Mouse (Mus musculus): ENCODE results near the gene Gcm1. TPM values are rescaled to one million over a fixed set of nuclear protein-coding genes. Genes with fewer than 3 reads are reported as not detected.
A peak's percentile ranks its signal among the peaks of the same experiment; 100 is the strongest.

Gene Gcm1
- polyA plus RNA-seq, 1 experiment from 2014 or later: not detected

GRCm38 (mm10) chr9:78107582-78107911, 55.8 kb downstream of the Gcm1 start:
- peak overlapping the region; percentile 84 for H3K4me2 ChIP-seq (ENCODE audit: low read depth, low read length)
- no peak for ATAC-seq
- H3K4me1 ChIP-seq (ENCODE audit: insufficient read depth): peaks cover 40% of the 10 kb centered on the region
- H3K36me3 ChIP-seq (replicated peaks; ENCODE audit: insufficient read depth, low read length): peaks cover 15% of the 10 kb centered on the region
- WGBS (ENCODE audit: insufficient replicate concordance): 12% methylated on average over 6 of the region's 6 CpGs
- no peaks in the 10 kb centered on the region for H3K27me3 ChIP-seq (ENCODE audit: insufficient read depth, low read length)
- H3K9me3 ChIP-seq (ENCODE audit: low read length): no peaks in the 10 kb centered on the region
- TF ChIP-seq EP300 (IDR thresholded peaks at IDR 0.05; ENCODE audit: low read depth) (no peak), CTCF (IDR thresholded peaks at IDR 0.05; ENCODE audit: low read depth) (no peak)
- H3K4me3 ChIP-seq (ENCODE audit: low read depth, low read length): peak overlapping the region; percentile 81
- DNase-seq: no peak
- H3K27ac ChIP-seq (ENCODE audit: low read depth): peak overlapping the region; percentile 98
- peak overlapping the region; percentile 92 for H3K9ac ChIP-seq (replicated peaks)

GRCm38 (mm10) chr9:78107912-78108795, 56.4 kb downstream of the Gcm1 start:
- under 1% methylated on average over 84 of the region's 88 CpGs for WGBS (ENCODE audit: insufficient replicate concordance)
- peak; percentile 73 for ATAC-seq
- no peaks in the 10 kb centered on the region for H3K9me3 ChIP-seq (ENCODE audit: low read length)
- peak overlapping the region; percentile 92 for H3K9ac ChIP-seq (replicated peaks)
- TF ChIP-seq EP300 (IDR thresholded peaks at IDR 0.05; ENCODE audit: low read depth) (no peak), CTCF (IDR thresholded peaks at IDR 0.05; ENCODE audit: low read depth) (0 out of 2 replicates have a peak, but pooled peaks have one; percentile 1)
- H3K4me2 ChIP-seq (ENCODE audit: low read depth, low read length): peak overlapping the region; percentile 84
- H3K27ac ChIP-seq (ENCODE audit: low read depth): peak overlapping the region; percentile 98
- peaks cover 39% of the 10 kb centered on the region for H3K4me1 ChIP-seq (ENCODE audit: insufficient read depth)
- H3K27me3 ChIP-seq (ENCODE audit: insufficient read depth, low read length): no peaks in the 10 kb centered on the region
- H3K36me3 ChIP-seq (replicated peaks; ENCODE audit: insufficient read depth, low read length): peaks cover 8% of the 10 kb centered on the region; the same call in 1 of the 2 replicates
- peak; percentile 90 for DNase-seq
- H3K4me3 ChIP-seq (ENCODE audit: low read depth, low read length): peak overlapping the region; percentile 81

- peak within 1 kb of the TSS; percentile 92 for H3K9ac ChIP-seq (replicated peaks)
- no peak for TF ChIP-seq CTCF (IDR thresholded peaks at IDR 0.05; ENCODE audit: low read depth)
- no peak for TF ChIP-seq EP300 (IDR thresholded peaks at IDR 0.05; ENCODE audit: low read depth)
- peak within 1 kb of the TSS; percentile 98 for H3K27ac ChIP-seq (ENCODE audit: low read depth)
- H3K4me3 ChIP-seq (ENCODE audit: low read depth, low read length): peak within 1 kb of the TSS; percentile 81
- peaks cover 6% of the 10 kb centered on the region; the same call in 1 of the 2 replicates for H3K36me3 ChIP-seq (replicated peaks; ENCODE audit: insufficient read depth, low read length)
- DNase-seq (peak; percentile 89), ATAC-seq (peak; percentile 83)
- H3K27me3 ChIP-seq (ENCODE audit: insufficient read depth, low read length): no peaks in the 10 kb centered on the region
- WGBS (ENCODE audit: insufficient replicate concordance): under 1% methylated on average over 20 of the region's 20 CpGs
- H3K4me2 ChIP-seq (ENCODE audit: low read depth, low read length): peak within 1 kb of the TSS; percentile 84
- H3K9me3 ChIP-seq (ENCODE audit: low read length): no peaks in the 10 kb centered on the region
- H3K4me1 ChIP-seq (ENCODE audit: insufficient read depth): peaks cover 36% of the 10 kb centered on the region
These were observed 57.1 kb downstream of the Gcm1 start, which contains the start of the genes Fbxo9 and Ick for GRCm38 (mm10) chr9:78108796-78109239. Fbxo9 (minus strand) TSS chr9:78109065. Ick (plus strand) TSS chr9:78109192.

GRCm38 (mm10) chr9:78109656-78110055, 57.9 kb downstream of the Gcm1 start:
- peak overlapping the region; percentile 84 for H3K4me2 ChIP-seq (ENCODE audit: low read depth, low read length)
- H3K27ac ChIP-seq (ENCODE audit: low read depth): peak overlapping the region; percentile 80
- H3K9ac ChIP-seq (replicated peaks): peak overlapping the region; percentile 92
- TF ChIP-seq CTCF (IDR thresholded peaks at IDR 0.05; ENCODE audit: low read depth) (peak; percentile 59), EP300 (IDR thresholded peaks at IDR 0.05; ENCODE audit: low read depth) (0 out of 2 replicates have a peak, but pooled peaks have one; percentile 5)
- no peaks in the 10 kb centered on the region for H3K9me3 ChIP-seq (ENCODE audit: low read length)
- 34% methylated on average over 5 of the region's 5 CpGs for WGBS (ENCODE audit: insufficient replicate concordance)
- no peak for DNase-seq
- ATAC-seq: no peak
- peaks cover 3% of the 10 kb centered on the region; the same call in 1 of the 2 replicates for H3K36me3 ChIP-seq (replicated peaks; ENCODE audit: insufficient read depth, low read length)
- H3K27me3 ChIP-seq (ENCODE audit: insufficient read depth, low read length): no peaks in the 10 kb centered on the region
- H3K4me1 ChIP-seq (ENCODE audit: insufficient read depth): peaks cover 30% of the 10 kb centered on the region
- peak overlapping the region; percentile 81 for H3K4me3 ChIP-seq (ENCODE audit: low read depth, low read length)

- TF ChIP-seq CTCF (IDR thresholded peaks at IDR 0.05; ENCODE audit: low read depth): no peak
- TF ChIP-seq EP300 (IDR thresholded peaks at IDR 0.05; ENCODE audit: low read depth): no peak
- no peak for DNase-seq
These were observed 59.7 kb downstream of the Gcm1 start for GRCm38 (mm10) chr9:78111456-78111855.

More at GRCm38 (mm10) chr9:78111456-78111855, 59.7 kb downstream of the Gcm1 start:
- Histone ChIP-seq H3K4me3 (ENCODE audit: low read depth, low read length) (no peak overlapping the region), H3K36me3 (replicated peaks; ENCODE audit: insufficient read depth, low read length) (no peaks in the 10 kb centered on the region), H3K9ac (replicated peaks) (no peak overlapping the region), H3K27ac (ENCODE audit: low read depth) (no peak overlapping the region), H3K27me3 (ENCODE audit: insufficient read depth, low read length) (no peaks in the 10 kb centered on the region), H3K4me2 (ENCODE audit: low read depth, low read length) (no peak overlapping the region), H3K9me3 (ENCODE audit: low read length) (no peaks in the 10 kb centered on the region), H3K4me1 (ENCODE audit: insufficient read depth) (peaks cover 20% of the 10 kb centered on the region; the same call in 1 of the 2 replicates)
- ATAC-seq: no peak
- 80% methylated on average over 2 of the region's 2 CpGs for WGBS (ENCODE audit: insufficient replicate concordance)
